Mouse (Mus musculus): ENCODE data around the gene Ccdc63.
A peak's percentile ranks its signal among the peaks of the same experiment; 100 is the strongest.
"Not testable (repeated sequence)": the region's sequence is repeated elsewhere in the genome, so short reads cannot be mapped to it uniquely, and the experiment has no call there.

The Ccdc63 gene

GRCm38 (mm10) chr5:122140723-122141122 is at the start of gene Ccdc63:
Gene Ccdc63 (minus strand): TSS chr5:122140823.
- DNase-seq, result no peak

GRCm38 (mm10) chr5:122189115-122189514 is 48.5 kb upstream of the Ccdc63 start:
- DNase-seq, result no peak

- not testable (repeated sequence) for DNase-seq
These were observed 44.2 kb upstream of the Ccdc63 start for GRCm38 (mm10) chr5:122184858-122185257.

GRCm38 (mm10) chr5:122184283-122184806 is 43.7 kb upstream of the Ccdc63 start:
- DNase-seq, result no peak

GRCm38 (mm10) chr5:122179665-122180064 is 39.0 kb upstream of the Ccdc63 start:
- DNase-seq, result no peak

GRCm38 (mm10) chr5:122176398-122176797 is 35.8 kb upstream of the Ccdc63 start:
- peak; percentile 77 to 85 for DNase-seq

GRCm38 (mm10) chr5:122175961-122176360 is 35.3 kb upstream of the Ccdc63 start:
- no peak for DNase-seq

- DNase-seq, result no peak
These were observed 34.8 kb upstream of the Ccdc63 start for GRCm38 (mm10) chr5:122175402-122175801.

- no peak for DNase-seq
These were observed 30.4 kb upstream of the Ccdc63 start for GRCm38 (mm10) chr5:122171058-122171457.

GRCm38 (mm10) chr5:122168344-122169069 is 27.9 kb upstream of the Ccdc63 start:
- DNase-seq, result no peak

GRCm38 (mm10) chr5:122166636-122167161 is 26.1 kb upstream of the Ccdc63 start:
- DNase-seq, result no peak

- DNase-seq, result peak in 1 of 2 experiments; percentile 40
These were observed 24.8 kb upstream of the Ccdc63 start for GRCm38 (mm10) chr5:122165233-122165915.

- no peak for DNase-seq
These were observed 23.4 kb upstream of the Ccdc63 start for GRCm38 (mm10) chr5:122164011-122164410.

- DNase-seq, result no peak
These were observed 22.6 kb upstream of the Ccdc63 start for GRCm38 (mm10) chr5:122163194-122163593.

- peak; percentile 39 to 57 for DNase-seq
These were observed 18.2 kb upstream of the Ccdc63 start for GRCm38 (mm10) chr5:122158557-122159515.

GRCm38 (mm10) chr5:122157827-122158381 is 17.3 kb upstream of the Ccdc63 start, which contains the start of gene Ppp1cc:
Gene Ppp1cc (plus strand): TSS chr5:122158278.
- DNase-seq, result peak; percentile 96 to 97

- no peak for DNase-seq
These were observed 15.9 kb upstream of the Ccdc63 start for GRCm38 (mm10) chr5:122156486-122156885.

GRCm38 (mm10) chr5:122155613-122156012 is 15.0 kb upstream of the Ccdc63 start:
- DNase-seq, result no peak

GRCm38 (mm10) chr5:122154782-122155181 is 14.2 kb upstream of the Ccdc63 start:
- DNase-seq, result no peak

GRCm38 (mm10) chr5:122154006-122154405 is 13.4 kb upstream of the Ccdc63 start:
- peak; percentile 56 to 62 for DNase-seq

- not testable (repeated sequence) for DNase-seq
These were observed 11.9 kb upstream of the Ccdc63 start for GRCm38 (mm10) chr5:122152508-122152907.

- DNase-seq, result no peak
These were observed 8.6 kb upstream of the Ccdc63 start for GRCm38 (mm10) chr5:122149259-122149658.
